Comparison of ENCODE assay signal across 23 mouse cellular contexts in the genomic region with DNA sequence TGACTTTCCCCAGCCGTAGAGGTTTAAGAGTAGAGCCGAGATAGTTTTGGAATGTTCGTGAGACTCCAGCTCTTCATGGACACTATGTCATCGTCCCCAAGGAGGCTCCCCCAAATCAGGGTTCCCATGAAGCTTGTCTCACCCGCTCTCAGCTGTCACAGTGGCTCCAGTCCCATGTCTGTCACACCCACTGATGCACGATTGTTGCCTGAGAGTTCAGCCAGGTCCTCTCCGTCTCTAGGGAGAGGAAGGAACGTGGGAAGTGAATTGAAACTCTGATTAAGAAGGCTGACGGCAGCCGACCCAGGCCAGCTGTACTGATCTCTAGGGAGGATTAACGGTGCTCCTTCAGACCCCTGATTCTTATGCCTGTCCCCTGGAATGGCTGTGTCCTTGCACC. TPM values are rescaled to one million over a fixed set of nuclear protein-coding genes. Genes with fewer than 3 reads are reported as not detected.
DNase-seq lines count a peak whose midpoint lies in the region; ATAC-seq and TF ChIP-seq lines count a peak whose summit lies in the region.
"Had no signal": no experiment of that assay in that cellular context is flagged by ENCODE, and none has a peak within 500 bp of the region (broad histone marks: within the 10 kb centered on the region; RNA-seq: fewer than 3 reads in every experiment).

No protein-coding gene starts in this region.

- TF ChIP-seq EP300 in heart, postnatal 0 days (IDR thresholded peaks at IDR 0.05; ENCODE audit: low read depth): no peak

- no peak overlapping the region for H3K9ac ChIP-seq in heart, postnatal 0 days (replicated peaks; ENCODE audit: low read depth, low read length)
- H3K9ac ChIP-seq in kidney, embryonic 16.5 days (replicated peaks; ENCODE audit: low read length): no peak overlapping the region
- H3K9ac ChIP-seq: forebrain, embryonic 15.5 days; hindbrain, embryonic 14.5 days; midbrain, embryonic 12.5 days had no signal

- peak; percentile 26 for ATAC-seq in heart, postnatal 0 days (ENCODE audit: insufficient read depth, low read depth)
- no peak for ATAC-seq in kidney, embryonic 16.5 days (ENCODE audit: low FRiP score, low TSS enrichment)
- ATAC-seq: CD4-positive, CD25-positive, alpha-beta regulatory T cell, adult 4 months; forebrain, embryonic 15.5 days; inflammation-experienced regulatory T-cells, adult 6 months had no signal

- no peaks in the 10 kb centered on the region for H3K9me3 ChIP-seq in heart, postnatal 0 days (replicated peaks; ENCODE audit: control insufficient read depth, low read length)
- no peaks in the 10 kb centered on the region for H3K9me3 ChIP-seq in kidney, embryonic 16.5 days (ENCODE audit: low read length)
- H3K9me3 ChIP-seq: embryonic facial prominence, embryonic 10.5 days; forebrain, embryonic 15.5 days; midbrain, embryonic 12.5 days had no signal

- no peak for TF ChIP-seq CTCF in gastrocnemius, adult 2 months (IDR thresholded peaks at IDR 0.05)
- TF ChIP-seq CTCF in heart, postnatal 0 days (IDR thresholded peaks at IDR 0.05; ENCODE audit: low read depth): no peak

- DNase-seq in gastrocnemius, adult 2 months: peak; percentile 62
- DNase-seq in gastrocnemius, postnatal 4 days (ENCODE audit: low spot score in 2 of 2): no peak
- DNase-seq in heart, adult 9 months (ENCODE audit: low spot score in 2 of 2): peak; percentile 84 to 89
- peak; percentile 44 for DNase-seq in heart, postnatal 0 days (ENCODE audit: low spot score)
- DNase-seq in skeletal muscle tissue, adult 2 months (ENCODE audit: low read depth, low spot score): peak; percentile 52
- no peak for DNase-seq in neural tube, embryonic 10.5 days (ENCODE audit: extremely low spot score, low spot score)
- DNase-seq in kidney, adult 8-10 months: no peak
- DNase-seq: adrenal gland, postnatal 14 days; cerebellum, adult 9-10 months; kidney, adult 2 months; kidney, postnatal 25 days; right cerebral cortex, postnatal 14 days; spleen, adult 18-20 months had no signal

- H3K27ac ChIP-seq in gastrocnemius, adult 2 months: no peak overlapping the region
- H3K27ac ChIP-seq in heart, postnatal 0 days (ENCODE audit: low read depth): no peak overlapping the region
- H3K27ac ChIP-seq in kidney, embryonic 16.5 days (ENCODE audit: low read length): no peak overlapping the region
- H3K27ac ChIP-seq: embryonic facial prominence, embryonic 10.5 days; forebrain, embryonic 15.5 days; hindbrain, embryonic 14.5 days; layer of hippocampus, adult 2 months; midbrain, embryonic 12.5 days had no signal

- WGBS in heart, postnatal 0 days: 22% methylated on average over 11 of the region's 11 CpGs
- WGBS in kidney, embryonic 16.5 days: 66% methylated on average over 11 of the region's 11 CpGs

- intact Hi-C loops in gastrocnemius, adult 2 months (cut with DNase I): no loop called here

- peaks cover 53% of the 10 kb centered on the region for H3K4me1 ChIP-seq in heart, postnatal 0 days (ENCODE audit: control insufficient read depth, insufficient read depth)
- H3K4me1 ChIP-seq in kidney, embryonic 16.5 days (ENCODE audit: insufficient read depth, low read length): peaks cover 20% of the 10 kb centered on the region

- no peak overlapping the region for H3K4me2 ChIP-seq in heart, postnatal 0 days (ENCODE audit: low read depth, low read length)
- no peak overlapping the region for H3K4me2 ChIP-seq in kidney, embryonic 16.5 days (replicated peaks; ENCODE audit: low read depth, low read length)
- H3K4me2 ChIP-seq: forebrain, embryonic 15.5 days; hindbrain, embryonic 14.5 days; midbrain, embryonic 12.5 days had no signal

- no peaks in the 10 kb centered on the region for H3K36me3 ChIP-seq in heart, postnatal 0 days (replicated peaks; ENCODE audit: control insufficient read depth, insufficient read depth, low read length)
- H3K36me3 ChIP-seq in kidney, embryonic 16.5 days (ENCODE audit: insufficient read depth, low read length): no peaks in the 10 kb centered on the region
- H3K36me3 ChIP-seq: forebrain, embryonic 15.5 days; midbrain, embryonic 12.5 days had no signal

- H3K27me3 ChIP-seq in heart, postnatal 0 days (ENCODE audit: control insufficient read depth, insufficient read depth, low read length): no peaks in the 10 kb centered on the region
- H3K27me3 ChIP-seq in kidney, embryonic 16.5 days (ENCODE audit: insufficient read depth, low read length): no peaks in the 10 kb centered on the region
- H3K27me3 ChIP-seq: forebrain, embryonic 15.5 days; midbrain, embryonic 12.5 days had no signal

- no peak overlapping the region; the same call in 1 of the 2 replicates for H3K4me3 ChIP-seq in gastrocnemius, adult 2 months
- H3K4me3 ChIP-seq in heart, postnatal 0 days (ENCODE audit: low read depth, low read length): no peak overlapping the region
- H3K4me3 ChIP-seq in kidney, embryonic 16.5 days (ENCODE audit: low read length): no peak overlapping the region
- H3K4me3 ChIP-seq: embryonic facial prominence, embryonic 10.5 days; forebrain, embryonic 15.5 days; layer of hippocampus, adult 2 months; midbrain, embryonic 12.5 days had no signal

RNA-seq across cellular contexts. Expression of a gene that starts 57.8 kb away (rescaled TPM):
- total RNA-seq in gastrocnemius, adult 2 months (2021): under 1 TPM; 0.15 to 0.70 TPM
- total RNA-seq in gastrocnemius, postnatal 4 days (2021): 10 to 100 TPM; 11.3 to 11.6 TPM
- total RNA-seq in heart, postnatal 0 days (2014; rRNA removed; ENCODE audit: low replicate concordance): 53.3 and 79.8 TPM in 2 replicates
- polyA plus RNA-seq in heart, postnatal 0 days (2015; fragmentation: Nextera tagmentation; extraction: Ambion mirVana): 11.6 and 12.9 TPM in 2 replicates
- 12.3 and 15.7 TPM in 2 replicates for polyA plus RNA-seq in kidney, embryonic 16.5 days (2015; fragmentation: Nextera tagmentation; extraction: Ambion mirVana)
- total RNA-seq: granulocyte monocyte progenitor cell, adult 5-6 weeks; monocyte, adult 5-6 weeks had no signal
- polyA plus RNA-seq: CD4-positive, CD25-positive, alpha-beta regulatory T cell, adult 4 months; inflammation-experienced regulatory T-cells, adult 6 months had no signal

Comparison
In these comparisons a context has a peak if more than half of its experiments do, and no peak if none do; other contexts are left out.
1. DNase-seq: peak in gastrocnemius, adult 2 months (single experiment), heart, adult 9 months (2 of 2), heart, postnatal 0 days (single experiment) and skeletal muscle tissue, adult 2 months (single experiment); none in gastrocnemius, postnatal 4 days (0 of 2), neural tube, embryonic 10.5 days (single experiment) and kidney, adult 8-10 months (0 of 2).
2. RNA of a gene that starts 57.8 kb away (total RNA-seq): 53.3 to 79.8 TPM in heart, postnatal 0 days and 11.3 to 11.6 TPM in gastrocnemius, postnatal 4 days; 0.15 to 0.70 TPM in gastrocnemius, adult 2 months; every median in the first group is over 4 times any median in the second.